ENCODE assay signal across 23 mouse cellular contexts in genomic region chr9:74698229-74698628, GRCm38 (mm10).
DNase-seq lines count a peak whose midpoint lies in the region; ATAC-seq and TF ChIP-seq lines count a peak whose summit lies in the region.
"Had no signal": no experiment of that assay in that cellular context is flagged by ENCODE, and none has a peak within 500 bp of the region (broad histone marks: within the 10 kb centered on the region; RNA-seq: fewer than 3 reads in every experiment).

No protein-coding gene starts in this region.

- no peak overlapping the region for H3K27ac ChIP-seq in midbrain, postnatal 0 days (ENCODE audit: low read depth, low read length)
- H3K27ac ChIP-seq in midbrain, embryonic 10.5 days (replicated peaks): no peak overlapping the region
- H3K27ac ChIP-seq: embryonic facial prominence, embryonic 13.5 days; forebrain, embryonic 13.5 days; heart, adult 2 months; heart, embryonic 15.5 days; hindbrain, embryonic 14.5 days had no signal

- H3K9me3 ChIP-seq in midbrain, postnatal 0 days (ENCODE audit: low read length): no peaks in the 10 kb centered on the region
- no peaks in the 10 kb centered on the region for H3K9me3 ChIP-seq in midbrain, embryonic 10.5 days (replicated peaks)
- H3K9me3 ChIP-seq: embryonic facial prominence, embryonic 13.5 days; forebrain, embryonic 13.5 days; heart, embryonic 15.5 days had no signal

- no peaks in the 10 kb centered on the region for H3K4me1 ChIP-seq in midbrain, postnatal 0 days (ENCODE audit: insufficient read depth, low read length)
- H3K4me1 ChIP-seq in midbrain, embryonic 10.5 days: peaks cover 25% of the 10 kb centered on the region
- H3K4me1 ChIP-seq: embryonic facial prominence, embryonic 13.5 days; forebrain, embryonic 13.5 days; heart, embryonic 15.5 days had no signal

- no peak for ATAC-seq in midbrain, postnatal 0 days (ENCODE audit: low FRiP score)
- no peak for ATAC-seq in erythroid progenitor cell, adult 5-6 weeks (replicated peaks; ENCODE audit: low FRiP score, poor library complexity, severe bottlenecking)
- ATAC-seq: CD4-positive, CD25-positive, alpha-beta regulatory T cell, adult 4 months; forebrain, embryonic 13.5 days; forebrain, postnatal 0 days had no signal

- H3K27me3 ChIP-seq in midbrain, postnatal 0 days (ENCODE audit: insufficient read depth, low read length): no peaks in the 10 kb centered on the region
- no peaks in the 10 kb centered on the region for H3K27me3 ChIP-seq in midbrain, embryonic 10.5 days (ENCODE audit: low read depth, poor library complexity, severe bottlenecking)
- H3K27me3 ChIP-seq: embryonic facial prominence, embryonic 13.5 days; forebrain, embryonic 13.5 days; heart, embryonic 15.5 days had no signal

- no peak overlapping the region for H3K4me3 ChIP-seq in midbrain, postnatal 0 days (ENCODE audit: low read depth, low read length)
- H3K4me3 ChIP-seq in midbrain, embryonic 10.5 days: no peak overlapping the region
- H3K4me3 ChIP-seq: embryonic facial prominence, embryonic 13.5 days; forebrain, embryonic 13.5 days; heart, adult 2 months; heart, embryonic 15.5 days had no signal

- TF ChIP-seq CTCF in midbrain, postnatal 0 days (IDR thresholded peaks at IDR 0.05): no peak

- DNase-seq in adrenal gland, postnatal 14 days: peak; percentile 15
- no peak for DNase-seq in adrenal gland, adult 8-10 months
- DNase-seq in midbrain, postnatal 0 days (ENCODE audit: low spot score): peak; percentile 25
- no peak for DNase-seq in midbrain, embryonic 10.5 days (ENCODE audit: low spot score)
- peak; percentile 9 for DNase-seq in right cerebral cortex, postnatal 14 days
- DNase-seq in right cerebral cortex, postnatal 25 days: no peak
- DNase-seq: adrenal gland, postnatal 25 days; B cell, adult 2 months; cerebellum, adult 18-20 months; cerebellum, adult 9-11 months; cerebellum, postnatal 36 days; forebrain, postnatal 0 days; gastrocnemius, postnatal 14 days; heart, adult 2 months; heart, postnatal 14 days had no signal

- H3K9ac ChIP-seq in midbrain, postnatal 0 days (replicated peaks; ENCODE audit: low read length, poor library complexity, severe bottlenecking): no peak overlapping the region
- H3K9ac ChIP-seq: embryonic facial prominence, embryonic 13.5 days; forebrain, embryonic 13.5 days; forebrain, postnatal 0 days; heart, embryonic 15.5 days; hindbrain, embryonic 14.5 days had no signal

- WGBS in midbrain, postnatal 0 days: 55% methylated on average over 8 of the region's 8 CpGs
- WGBS in midbrain, embryonic 10.5 days: 65% methylated on average over 8 of the region's 8 CpGs

- no peak overlapping the region for H3K4me2 ChIP-seq in midbrain, postnatal 0 days (ENCODE audit: low read depth, low read length, poor library complexity, severe bottlenecking)
- H3K4me2 ChIP-seq: embryonic facial prominence, embryonic 13.5 days; forebrain, embryonic 13.5 days; heart, embryonic 11.5 days; heart, embryonic 15.5 days; hindbrain, embryonic 14.5 days had no signal

- no peaks in the 10 kb centered on the region for H3K36me3 ChIP-seq in midbrain, postnatal 0 days (ENCODE audit: insufficient read depth, low read length)
- H3K36me3 ChIP-seq in midbrain, embryonic 10.5 days: no peaks in the 10 kb centered on the region
- H3K36me3 ChIP-seq: embryonic facial prominence, embryonic 13.5 days; G1E; heart, embryonic 15.5 days had no signal

Comparison
In these comparisons a context has a peak if more than half of its experiments do, and no peak if none do; other contexts are left out.
1. DNase-seq: peak in adrenal gland, postnatal 14 days (single experiment), midbrain, postnatal 0 days (single experiment) and right cerebral cortex, postnatal 14 days (single experiment); none in adrenal gland, adult 8-10 months (single experiment), midbrain, embryonic 10.5 days (single experiment) and right cerebral cortex, postnatal 25 days (single experiment).